Mouse (Mus musculus): ENCODE measurements around the gene Gnai2.

The Gnai2 gene

DNA sequence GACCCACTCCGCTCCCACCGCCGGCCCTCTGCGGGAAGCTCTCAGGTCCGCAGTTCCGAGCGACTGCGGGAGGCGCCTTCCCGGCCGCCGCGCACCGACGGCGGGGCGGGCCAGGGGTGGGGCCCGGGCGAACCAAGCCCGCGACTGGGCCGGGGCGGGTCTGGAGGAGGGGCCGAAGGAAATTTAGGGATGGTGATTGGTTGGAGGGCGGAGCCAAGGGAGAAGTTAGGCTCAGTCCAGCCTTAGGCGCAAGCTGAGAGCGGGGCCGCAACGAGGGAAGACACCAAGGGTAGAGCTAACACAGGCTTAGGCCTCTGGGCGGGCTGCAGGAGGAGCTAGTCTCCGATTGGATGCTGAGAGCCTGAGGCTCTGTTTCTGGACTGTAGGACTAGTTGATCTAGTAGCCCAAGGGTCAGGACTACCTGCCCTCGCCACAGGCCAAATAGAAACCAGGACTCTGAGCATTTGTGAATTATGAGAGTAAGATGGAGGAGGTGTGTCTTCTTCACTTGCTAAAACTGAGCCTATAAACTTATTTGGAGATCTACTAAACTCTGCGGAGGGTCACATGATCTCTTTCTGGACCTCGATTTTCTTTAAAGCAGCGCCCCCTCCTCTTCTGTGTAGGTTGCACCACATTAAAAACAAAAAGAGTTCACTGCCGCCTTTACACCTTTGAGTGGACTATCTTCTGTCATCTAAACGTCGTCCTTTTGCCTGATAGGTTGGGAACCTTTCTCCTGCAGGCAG is at the start of gene Gnai2:
Gene Gnai2 (minus strand): TSS at position 89 of the 750 bp plus-strand sequence.
- DNase-seq, result peak; percentile 96

DNA sequence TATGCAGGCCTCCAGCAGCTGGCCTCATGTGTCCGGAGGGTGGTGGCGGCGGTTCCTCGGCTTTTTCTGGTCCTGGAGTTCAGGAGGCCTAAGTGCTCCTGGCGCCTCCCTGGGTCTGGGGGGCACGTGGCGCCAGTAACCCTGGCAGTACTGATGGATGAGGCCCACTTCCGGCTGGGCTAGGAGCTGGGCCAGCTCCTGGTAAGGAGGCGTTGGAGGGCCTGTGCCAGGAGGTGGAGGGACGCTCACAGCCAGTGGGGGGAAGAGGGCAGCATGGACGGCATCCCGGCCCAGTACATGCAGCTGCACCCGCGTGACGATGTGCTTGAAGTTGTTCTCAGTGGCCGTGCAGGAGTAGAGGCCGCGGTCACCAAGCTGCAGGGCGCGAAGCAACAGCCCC is 47.2 kb upstream of the Gnai2 start:
- no peak for DNase-seq

DNA sequence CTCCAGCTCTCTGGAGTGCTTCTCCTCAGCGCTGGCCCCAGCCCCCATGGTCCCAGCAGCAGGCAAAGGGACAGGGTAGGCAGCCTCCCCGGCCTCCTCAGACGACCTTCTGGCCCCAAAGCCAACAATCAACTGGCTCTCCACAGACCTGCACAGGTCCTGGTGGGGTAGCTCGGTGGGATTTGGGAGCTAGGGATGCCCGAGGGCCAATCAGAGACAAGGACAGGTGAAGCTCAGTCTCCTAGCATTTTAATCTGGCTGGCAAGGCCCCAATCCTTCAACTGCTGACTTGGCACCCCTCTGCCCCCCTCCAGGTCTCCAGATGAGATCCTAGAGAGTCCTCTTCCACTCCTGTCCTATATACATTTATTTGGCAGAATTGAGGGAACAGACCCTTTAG is 44.3 kb upstream of the Gnai2 start, which contains the start of gene Gnat1:
Gene Gnat1 (minus strand): TSS at position 212 of the 400 bp plus-strand sequence.
- DNase-seq, result no peak

DNA sequence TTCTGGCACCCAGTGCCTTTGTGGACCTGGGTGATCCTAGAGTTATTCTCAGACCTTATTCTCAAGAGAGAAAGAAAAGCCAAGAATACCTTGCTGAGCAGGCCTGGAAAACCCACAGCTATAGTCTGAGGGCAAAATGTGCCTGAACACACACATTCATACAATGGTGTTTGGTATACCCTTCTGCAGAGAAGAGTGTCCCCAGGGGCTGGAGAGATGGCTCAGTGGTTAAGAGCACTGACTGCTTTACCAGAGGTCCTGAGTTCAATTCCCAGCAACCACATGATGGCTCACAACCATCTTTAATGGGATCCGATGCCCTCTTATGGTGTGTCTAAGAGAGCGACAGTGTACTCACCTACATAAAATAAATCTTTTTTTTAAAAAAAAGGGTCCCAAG is 43.7 kb upstream of the Gnai2 start:
- no peak for DNase-seq

DNA sequence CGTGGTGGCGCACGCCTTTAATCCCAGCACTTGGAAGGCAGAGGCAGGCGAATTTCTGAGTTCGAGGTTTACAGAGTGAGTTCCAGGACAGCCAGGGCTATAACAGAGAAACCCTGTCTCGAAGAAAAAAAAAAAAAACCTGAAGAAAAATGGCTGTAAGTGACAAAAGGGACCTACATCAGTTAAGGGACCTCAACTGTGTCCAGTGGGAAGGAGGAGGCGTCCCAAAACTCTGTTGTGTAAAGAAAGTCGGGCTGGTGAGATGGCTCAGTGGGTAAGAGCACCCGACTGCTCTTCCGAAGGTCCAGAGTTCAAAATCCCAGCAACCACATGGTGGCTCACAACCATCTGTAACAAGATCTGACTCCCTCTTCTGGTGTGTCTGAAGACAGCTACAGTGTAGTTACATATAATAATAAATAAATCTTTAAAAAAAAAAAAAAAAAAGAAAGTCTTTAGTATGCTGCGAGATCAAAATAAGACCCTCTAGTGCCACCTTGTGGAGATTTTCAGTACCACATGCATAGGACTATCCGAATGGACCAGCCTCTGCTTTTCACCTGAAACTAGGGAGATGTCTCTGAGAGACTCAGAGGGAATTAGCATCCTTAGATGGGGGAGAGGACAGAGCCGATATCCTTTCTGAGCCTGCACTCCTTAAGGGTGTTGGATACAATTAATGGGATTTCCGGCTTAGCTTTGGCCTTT is 42.8 kb upstream of the Gnai2 start:
- DNase-seq, result peak; percentile 73

DNA sequence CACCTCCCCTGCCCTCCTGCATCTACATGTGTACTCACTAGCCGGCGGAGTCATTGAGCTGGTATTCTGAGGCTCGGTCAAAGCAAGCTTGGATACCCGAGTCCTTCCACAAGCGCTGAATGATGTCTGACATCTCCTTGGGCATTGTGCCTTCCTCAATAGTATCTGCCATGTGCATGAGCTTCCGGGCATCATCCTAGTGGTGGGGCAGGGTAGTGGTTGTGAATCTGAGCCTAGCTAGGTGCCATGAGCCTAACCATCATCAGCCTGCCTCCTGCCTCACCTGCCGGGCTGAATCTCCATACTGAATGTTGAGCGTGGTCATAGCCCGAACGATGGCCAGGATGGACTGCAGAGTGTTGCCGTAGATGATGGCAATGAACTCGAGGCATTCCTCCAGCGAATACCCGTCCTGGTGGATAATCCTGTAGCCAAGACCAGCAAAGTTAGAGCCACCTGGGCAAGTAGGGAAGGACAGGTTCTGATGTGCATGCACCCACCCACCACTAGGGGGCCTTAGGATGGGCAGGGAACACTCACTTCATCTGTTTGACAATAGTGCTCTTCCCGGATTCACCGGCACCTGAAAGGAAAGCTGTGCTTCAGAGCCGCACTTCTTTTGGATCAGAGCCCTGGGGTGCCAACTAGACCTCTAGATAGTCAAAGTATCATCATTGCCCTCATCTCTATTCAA is 42.1 kb upstream of the Gnai2 start:
- DNase-seq, result no peak

DNA sequence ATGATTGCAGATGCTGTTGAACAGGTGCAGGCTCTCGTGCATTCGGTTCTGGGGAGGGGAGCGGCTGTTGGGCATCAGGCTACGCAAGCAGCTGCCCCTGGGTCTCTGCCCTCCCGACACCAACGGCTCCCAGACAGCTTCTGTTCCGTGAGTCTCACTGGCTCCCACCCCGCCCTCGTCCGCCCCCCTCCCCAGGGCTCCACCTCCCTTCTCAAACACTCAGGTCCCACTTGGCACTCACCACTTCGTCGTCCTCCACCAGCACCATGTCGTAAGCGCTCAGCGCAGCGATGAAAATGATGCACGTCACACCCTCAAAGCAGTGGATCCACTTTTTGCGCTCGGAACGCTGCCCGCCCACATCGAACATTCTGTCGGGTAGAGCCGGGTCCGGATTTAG is 41.1 kb upstream of the Gnai2 start:
- DNase-seq, result no peak

DNA sequence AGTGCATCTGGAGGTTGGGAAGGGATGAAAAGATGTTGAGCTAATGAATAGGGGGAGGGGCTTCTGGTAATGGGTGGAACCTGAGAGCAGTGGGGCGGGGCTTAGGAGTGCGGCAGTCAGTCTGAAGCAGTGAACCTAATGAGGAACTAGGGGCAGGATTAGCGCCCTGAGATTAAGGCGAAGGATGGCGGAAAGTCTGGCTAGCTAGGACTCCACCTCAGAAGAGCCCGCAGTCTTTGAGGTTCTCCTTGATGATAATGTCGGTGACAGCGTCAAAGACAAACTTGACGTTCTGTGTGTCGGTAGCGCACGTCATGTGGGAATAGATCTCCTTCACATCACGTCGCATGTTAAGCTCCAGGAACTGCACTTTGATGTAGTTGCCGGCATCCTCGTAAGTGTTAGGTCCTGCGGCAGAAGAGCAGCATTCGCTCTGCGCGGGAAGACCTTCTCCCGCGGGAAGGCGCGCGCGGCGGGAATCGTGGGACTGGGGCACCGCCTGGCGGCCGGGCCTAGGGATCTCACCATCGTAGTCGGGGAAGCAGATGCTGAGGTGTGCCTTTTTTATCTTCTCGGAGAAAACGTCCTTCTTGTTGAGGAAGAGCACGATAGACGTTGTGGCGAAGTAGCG is 40.6 kb upstream of the Gnai2 start:
- peak; percentile 62 for DNase-seq

DNA sequence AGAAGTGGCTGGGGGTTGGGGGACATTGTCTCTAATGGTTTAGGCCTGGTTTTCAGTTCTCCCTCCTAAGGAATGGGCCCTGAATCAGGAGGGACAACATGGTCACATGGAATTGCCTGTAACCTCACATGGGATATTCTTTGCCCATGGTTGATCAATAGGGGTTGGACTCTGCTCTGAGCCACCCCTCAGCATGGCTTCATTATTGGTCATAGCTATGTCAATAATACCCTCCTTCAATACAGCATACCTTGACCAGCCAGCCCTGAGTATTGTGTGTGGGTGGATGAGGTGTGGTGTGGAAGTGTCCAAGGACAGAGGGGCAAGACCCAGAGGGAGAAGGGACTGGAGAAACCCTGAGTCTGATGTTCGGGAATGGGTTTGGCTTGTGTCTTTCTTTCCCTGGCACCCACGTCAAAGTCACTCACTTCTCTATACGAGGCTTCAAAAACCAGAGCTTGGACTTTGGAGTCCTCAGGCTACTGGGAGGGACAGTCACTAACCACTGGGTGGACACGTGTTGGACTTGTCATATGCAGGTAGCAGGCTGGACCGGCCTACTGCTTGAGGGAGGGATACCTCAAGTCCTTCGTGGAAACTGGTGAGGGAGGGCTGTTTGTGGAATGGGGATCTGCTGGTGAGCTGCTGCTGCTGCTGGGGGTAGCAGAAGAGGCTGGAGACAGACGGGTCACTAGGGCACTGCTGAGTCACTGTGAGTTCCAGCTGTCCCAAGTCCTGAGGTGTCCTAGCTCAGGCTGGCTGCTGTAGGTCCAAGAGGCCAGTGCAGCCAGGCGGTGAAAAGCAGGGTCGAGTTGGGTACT is 39.7 kb upstream of the Gnai2 start:
- no peak for DNase-seq

DNA sequence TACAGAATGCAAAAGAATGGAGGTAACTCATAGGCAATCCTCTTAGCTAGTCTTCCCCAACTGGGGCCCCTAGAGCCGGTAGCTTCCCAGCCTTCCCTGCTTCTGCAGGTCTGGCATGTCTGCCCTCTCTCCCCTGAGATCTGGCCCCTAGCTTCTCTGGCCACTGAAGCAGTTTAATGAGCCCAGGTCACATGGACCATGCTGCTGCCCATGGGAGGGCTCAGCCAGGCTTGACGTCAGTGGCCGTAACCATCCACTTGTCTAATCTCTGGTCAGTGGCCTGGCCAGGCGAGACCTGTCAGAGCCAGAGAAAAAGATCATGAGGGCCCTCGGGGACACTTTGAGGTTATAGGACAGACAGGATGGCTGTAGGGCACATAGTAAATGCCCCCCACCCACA is 35.1 kb upstream of the Gnai2 start:
- no peak for DNase-seq

DNA sequence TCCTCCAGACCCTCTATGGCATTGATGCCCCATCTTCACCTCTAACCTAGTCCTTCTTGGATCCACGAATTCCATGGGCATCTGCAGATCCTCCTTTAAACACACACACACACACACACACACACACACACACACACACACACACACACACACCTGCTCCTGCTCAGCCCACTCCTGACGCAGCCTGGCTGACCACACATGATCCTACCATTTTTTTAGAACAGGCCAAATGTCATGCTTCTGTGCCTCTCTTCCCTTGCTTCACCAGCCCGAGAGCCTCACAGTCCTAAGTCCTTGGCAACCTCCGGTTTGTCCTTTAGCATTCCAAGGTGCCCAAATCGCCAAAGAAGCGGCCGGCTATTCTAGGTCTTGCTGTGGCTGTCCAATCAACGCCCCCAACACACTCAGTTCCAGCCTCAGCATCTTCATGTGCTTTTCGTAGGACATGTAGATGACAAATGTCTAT is 34.3 kb upstream of the Gnai2 start, which contains the start of gene Slc38a3:
Gene Slc38a3 (minus strand): TSS at position 51 of the 466 bp plus-strand sequence.
- DNase-seq, result no peak

DNA sequence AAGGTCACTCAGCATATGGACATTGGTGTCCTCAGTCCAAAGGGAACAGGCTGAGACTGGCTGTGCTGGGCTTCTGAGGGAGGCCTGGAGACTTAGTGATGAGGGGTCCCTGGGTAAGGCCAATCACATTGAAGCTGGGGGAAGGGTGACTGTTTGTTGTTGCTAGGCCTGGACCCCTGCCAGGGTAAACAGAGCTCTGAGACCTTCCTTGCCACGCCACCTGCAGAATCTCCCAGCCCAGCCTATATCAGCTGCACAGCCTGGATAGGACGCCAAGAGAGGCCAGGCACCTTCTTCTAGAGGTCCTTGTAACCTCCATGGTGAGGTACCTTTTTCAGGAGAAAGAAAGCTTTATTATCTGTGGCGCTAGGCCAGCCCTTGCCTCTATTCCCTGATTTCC is 33.7 kb upstream of the Gnai2 start:
- DNase-seq, result no peak

DNA sequence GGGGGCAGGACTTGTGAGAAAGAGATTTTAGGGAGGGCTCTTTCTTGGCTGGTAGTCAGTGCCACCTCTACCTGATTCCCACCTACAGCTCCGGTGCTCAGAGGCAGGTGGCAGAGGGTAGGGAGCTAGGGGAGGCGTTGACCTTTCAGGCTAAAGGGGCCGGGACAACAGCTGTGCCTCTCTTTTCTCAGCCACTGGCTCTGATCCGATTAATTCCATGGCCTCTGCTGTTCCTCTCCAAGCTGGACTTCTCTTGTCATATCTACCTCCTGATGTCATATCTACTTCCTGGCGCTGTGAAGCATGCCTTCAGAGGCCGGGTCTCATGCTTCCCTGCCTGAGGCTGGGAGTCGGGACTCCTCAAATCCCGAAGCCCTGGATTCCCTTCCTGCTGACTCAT is 32.8 kb upstream of the Gnai2 start:
- DNase-seq, result no peak

DNA sequence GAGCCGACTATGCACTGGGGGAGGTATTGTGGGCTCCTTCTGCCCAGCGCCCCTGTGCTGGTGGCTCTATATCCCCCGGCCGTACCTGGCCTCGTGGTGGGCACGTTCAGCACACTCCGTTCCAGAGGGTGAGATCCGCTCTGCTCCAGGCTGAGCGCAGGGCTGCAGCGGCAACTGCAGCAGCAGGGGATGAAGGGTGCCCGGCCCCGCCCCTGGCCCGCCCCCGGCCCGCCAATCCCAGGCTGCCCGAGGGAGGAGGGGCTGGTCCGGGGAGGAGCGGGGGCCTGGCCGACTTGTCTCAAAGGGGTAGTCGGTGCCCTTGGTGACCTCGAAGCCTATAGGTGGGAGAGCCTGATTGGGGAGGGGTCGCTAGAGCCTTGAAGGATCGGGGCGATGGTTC is 32.1 kb upstream of the Gnai2 start:
- peak; percentile 39 for DNase-seq

DNA sequence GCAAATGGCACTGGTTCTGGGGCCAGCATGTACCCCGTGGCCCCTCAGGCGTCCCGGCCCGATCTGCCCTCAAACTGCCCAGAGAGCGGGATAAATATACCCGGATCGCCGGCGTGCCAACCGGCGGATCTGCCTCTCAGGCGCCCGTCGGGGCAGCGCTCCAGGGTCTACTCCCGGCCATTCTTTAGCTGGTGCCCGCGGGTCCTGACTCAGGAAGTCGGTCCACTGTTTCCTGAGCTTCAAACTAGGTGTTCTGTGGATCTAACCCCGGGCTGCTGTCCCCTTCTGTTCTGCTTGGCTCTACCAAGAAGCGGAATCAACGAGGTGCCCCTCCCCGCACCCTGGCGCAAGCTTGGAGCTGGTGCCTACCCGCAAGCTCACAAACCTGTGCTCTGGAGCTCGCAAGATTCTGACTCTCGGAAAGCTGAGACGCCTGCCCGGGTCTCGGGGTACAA is 31.6 kb upstream of the Gnai2 start:
- no peak for DNase-seq

DNA sequence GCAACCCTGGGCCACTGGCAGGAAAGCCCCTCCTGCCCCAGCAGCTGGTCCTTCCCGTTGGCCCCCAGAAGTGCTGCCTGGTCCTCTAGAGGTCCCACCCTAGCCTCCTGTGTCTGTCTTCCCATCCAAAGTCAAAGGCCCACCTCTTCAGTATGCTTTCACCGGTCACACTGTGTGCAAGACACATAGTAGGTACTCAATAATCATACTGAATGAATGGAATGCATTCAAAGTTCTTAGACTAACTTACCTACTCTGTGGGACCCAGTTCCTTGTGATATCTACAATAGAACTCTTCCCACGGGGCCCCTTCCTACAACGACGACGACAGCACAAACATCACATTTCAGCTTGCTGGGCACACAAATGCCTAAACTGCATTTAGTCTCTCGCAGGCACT is 30.1 kb upstream of the Gnai2 start:
- DNase-seq, result no peak

DNA sequence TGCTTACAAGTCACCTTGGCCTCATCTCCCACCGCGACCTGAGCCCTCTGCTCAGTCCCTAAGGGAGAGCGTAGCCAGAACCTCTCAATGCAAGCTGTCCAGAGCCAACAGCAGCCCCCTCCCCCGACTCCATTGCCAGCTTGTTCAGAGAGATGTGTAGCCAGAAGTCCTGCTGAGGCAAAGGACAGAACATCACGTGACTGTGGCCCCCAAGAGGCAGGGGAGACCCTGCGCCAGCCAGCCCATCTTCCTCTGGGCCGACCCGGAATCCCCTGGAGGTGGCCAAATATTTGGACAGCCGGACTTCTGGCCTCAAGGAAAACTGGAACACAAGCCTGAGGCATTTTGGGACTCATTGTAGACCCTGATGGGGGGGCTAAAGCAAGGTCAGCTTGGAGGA is 28.4 kb upstream of the Gnai2 start:
- DNase-seq, result no peak

DNA sequence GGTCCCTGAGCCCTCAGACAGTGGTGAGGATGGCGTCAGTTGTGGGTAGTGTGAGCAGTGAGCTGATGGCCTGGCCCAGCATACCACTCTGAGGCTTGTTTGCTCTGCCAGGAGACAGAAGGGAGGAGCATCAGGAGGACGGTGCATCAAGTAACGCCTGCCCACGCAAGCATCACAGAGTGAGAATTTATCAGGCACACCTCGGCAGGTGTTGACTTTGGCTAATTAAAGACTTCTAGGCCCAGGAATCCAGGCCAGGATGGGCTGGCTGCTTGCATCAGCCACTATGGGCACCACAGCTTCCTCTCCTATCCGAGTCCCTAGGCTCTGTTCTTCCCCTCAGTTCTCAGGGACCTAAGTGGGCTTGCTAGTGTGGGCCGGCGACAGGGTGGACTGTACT is 27.2 kb upstream of the Gnai2 start:
- no peak for DNase-seq

DNA sequence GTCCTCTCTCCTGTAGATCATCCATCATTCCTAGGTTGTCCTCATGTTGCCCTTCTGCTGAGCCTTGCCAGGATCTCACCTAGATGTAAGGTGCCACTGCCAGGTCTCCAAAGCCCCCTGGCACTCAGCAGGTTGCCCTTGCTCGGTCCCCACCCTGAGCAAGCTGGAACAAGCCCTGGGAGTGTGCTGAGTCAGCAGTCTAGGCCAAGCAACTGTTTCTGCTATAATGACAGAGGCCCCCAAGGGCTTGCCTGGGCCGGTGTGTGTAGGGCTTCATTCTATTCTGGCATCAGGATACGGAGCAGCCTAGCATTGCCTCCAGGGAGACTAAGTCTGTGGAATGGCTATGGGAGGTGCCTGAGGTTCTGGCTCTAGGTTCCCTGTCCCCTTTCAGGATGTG is 25.6 kb upstream of the Gnai2 start:
- no peak for DNase-seq

DNA sequence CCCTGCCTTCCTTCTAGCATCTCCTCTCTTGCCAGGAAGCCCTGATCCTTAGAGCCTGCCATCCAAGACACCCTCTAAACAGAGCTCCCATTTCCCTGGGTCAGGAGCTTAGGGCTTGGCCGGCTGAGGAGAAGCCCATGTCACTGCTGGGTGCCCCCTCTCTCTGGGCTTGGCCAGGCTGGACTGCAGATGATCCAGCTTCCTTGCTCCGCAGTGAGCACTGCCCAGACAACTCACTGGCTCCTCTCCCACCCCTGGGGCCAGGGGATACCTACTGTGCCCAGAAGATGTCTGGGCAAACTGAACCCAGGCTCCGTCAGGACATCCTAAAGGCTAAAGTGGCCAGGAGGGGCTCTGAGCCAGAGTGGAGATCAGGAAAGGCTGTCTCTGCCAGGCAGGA is 24.8 kb upstream of the Gnai2 start:
- no peak for DNase-seq

DNA sequence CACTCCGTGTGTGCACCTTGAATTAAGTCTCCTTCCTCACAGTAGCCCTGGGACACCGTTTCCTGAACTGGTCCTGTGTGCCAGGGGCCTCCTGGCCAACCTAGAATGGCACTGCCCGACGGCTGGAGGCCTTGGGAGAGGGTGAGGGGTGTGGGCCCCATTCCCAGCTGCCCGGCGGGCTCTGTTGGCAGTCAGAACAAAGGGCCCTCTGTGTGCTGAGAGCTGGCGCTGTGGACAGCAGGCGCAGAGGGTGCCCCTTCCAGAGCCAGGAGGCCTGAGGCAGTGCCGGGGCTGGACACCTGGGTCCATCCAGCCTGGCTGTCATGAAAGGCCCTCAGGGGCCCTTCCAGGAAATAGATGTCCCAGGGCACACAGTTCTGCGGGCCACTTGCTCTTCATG is 24.4 kb upstream of the Gnai2 start:
- DNase-seq, result peak; percentile 79

DNA sequence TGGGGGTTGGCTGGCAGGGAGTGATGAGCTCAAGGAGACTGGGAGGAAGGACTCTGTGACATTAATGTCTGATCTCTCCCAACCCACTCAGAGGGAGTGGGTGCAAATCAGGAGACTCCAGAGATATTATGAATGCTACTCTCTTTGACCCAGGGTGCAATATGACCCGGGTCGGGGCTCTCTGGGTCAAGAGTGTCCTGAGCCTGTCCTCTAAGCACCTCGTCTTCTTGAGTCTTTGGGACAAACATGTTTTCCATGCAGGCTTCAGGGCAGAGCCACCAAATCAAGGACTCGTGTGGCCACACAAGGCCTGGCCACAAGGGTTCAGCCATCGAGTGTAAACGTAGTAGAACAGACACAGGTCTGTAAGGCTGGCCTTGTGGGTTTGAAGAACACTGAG is 22.9 kb upstream of the Gnai2 start:
- no peak for DNase-seq

Data from right cerebral cortex, adult 18-20 months (tissue).